Comparison of ENCODE assay signal across 19 mouse cellular contexts in genomic region chr7:72089463-72090175, GRCm38 (mm10).
"Had no signal": no experiment of that assay in that cellular context is flagged by ENCODE, and none has a peak within 500 bp of the region (broad histone marks: within the 10 kb centered on the region; RNA-seq: fewer than 3 reads in every experiment).

No protein-coding gene starts in this region.

- H3K27ac ChIP-seq: layer of hippocampus, adult 2 months; limb, embryonic 15.5 days; liver, embryonic 12.5 days; liver, embryonic 15.5 days; lung, embryonic 15.5 days; midbrain, embryonic 12.5 days; midbrain, embryonic 15.5 days; neural tube, embryonic 13.5 days had no signal

- H3K4me3 ChIP-seq: layer of hippocampus, adult 2 months; limb, embryonic 15.5 days; liver, embryonic 12.5 days; liver, embryonic 15.5 days; lung, embryonic 15.5 days; midbrain, embryonic 12.5 days; midbrain, embryonic 15.5 days; myocyte; neural tube, embryonic 13.5 days had no signal

- DNase-seq: kidney, adult 11 months; kidney, adult 9 months; kidney, postnatal 14 days; layer of hippocampus, adult 9-11 months; lung, adult 18-20 months; lung, postnatal 10 days; lung, postnatal 36 days; thymus, adult 2 months; thymus, postnatal 14 days; thymus, postnatal 4 days had no signal

- H3K4me1 ChIP-seq: limb, embryonic 15.5 days; liver, embryonic 12.5 days; liver, embryonic 15.5 days; lung, embryonic 15.5 days; midbrain, embryonic 12.5 days; midbrain, embryonic 15.5 days; neural tube, embryonic 13.5 days had no signal

- ATAC-seq: liver, embryonic 12.5 days; midbrain, embryonic 15.5 days had no signal

- H3K9ac ChIP-seq: limb, embryonic 15.5 days; liver, embryonic 12.5 days; liver, embryonic 15.5 days; lung, embryonic 15.5 days; midbrain, embryonic 12.5 days; midbrain, embryonic 15.5 days; neural tube, embryonic 13.5 days had no signal

- H3K36me3 ChIP-seq: limb, embryonic 15.5 days; liver, embryonic 12.5 days; liver, embryonic 15.5 days; lung, embryonic 15.5 days; midbrain, embryonic 12.5 days; midbrain, embryonic 15.5 days; neural tube, embryonic 13.5 days had no signal

- H3K27me3 ChIP-seq: liver, embryonic 12.5 days; liver, embryonic 15.5 days; lung, embryonic 15.5 days; midbrain, embryonic 12.5 days; midbrain, embryonic 15.5 days; neural tube, embryonic 13.5 days had no signal

- H3K4me2 ChIP-seq: limb, embryonic 15.5 days; liver, embryonic 12.5 days; liver, embryonic 15.5 days; lung, embryonic 15.5 days; midbrain, embryonic 12.5 days; midbrain, embryonic 15.5 days; neural tube, embryonic 13.5 days had no signal

- H3K9me3 ChIP-seq: limb, embryonic 15.5 days; liver, embryonic 12.5 days; liver, embryonic 15.5 days; lung, embryonic 15.5 days; midbrain, embryonic 12.5 days; midbrain, embryonic 15.5 days; neural tube, embryonic 13.5 days had no signal
